Mouse (Mus musculus): ENCODE results near the gene Elmsan1.
A peak's percentile ranks its signal among the peaks of the same experiment; 100 is the strongest.

Gene Elmsan1

GRCm38 (mm10) chr12:84193642-84194399 is 24.9 kb downstream of the Elmsan1 start:
- peak; percentile 92 for DNase-seq (ENCODE audit: low read depth, low spot score)

GRCm38 (mm10) chr12:84192741-84193641 is 25.7 kb downstream of the Elmsan1 start:
- DNase-seq (ENCODE audit: low read depth, low spot score), result no peak

- no peak for DNase-seq (ENCODE audit: low read depth, low spot score)
Observed at GRCm38 (mm10) chr12:84192280-84192679, 26.4 kb downstream of the Elmsan1 start.

GRCm38 (mm10) chr12:84191770-84192169 is 26.9 kb downstream of the Elmsan1 start:
- no peak for DNase-seq (ENCODE audit: low read depth, low spot score)

- no peak for DNase-seq (ENCODE audit: low read depth, low spot score)
Observed at GRCm38 (mm10) chr12:84191190-84191589, 27.5 kb downstream of the Elmsan1 start.

- DNase-seq (ENCODE audit: low read depth, low spot score), result peak; percentile 90
Observed at GRCm38 (mm10) chr12:84190151-84190820, 28.4 kb downstream of the Elmsan1 start.

- peak; percentile 52 for DNase-seq (ENCODE audit: low read depth, low spot score)
Observed at GRCm38 (mm10) chr12:84188881-84189444, 29.7 kb downstream of the Elmsan1 start.

- DNase-seq (ENCODE audit: low read depth, low spot score), result no peak
Observed at GRCm38 (mm10) chr12:84187752-84188601, 30.7 kb downstream of the Elmsan1 start.

GRCm38 (mm10) chr12:84186950-84187349 is 31.7 kb downstream of the Elmsan1 start:
- no peak for DNase-seq (ENCODE audit: low read depth, low spot score)

- peak; percentile 70 for DNase-seq (ENCODE audit: low read depth, low spot score)
Observed at GRCm38 (mm10) chr12:84186536-84186935, 32.1 kb downstream of the Elmsan1 start.

GRCm38 (mm10) chr12:84185547-84185946 is 33.1 kb downstream of the Elmsan1 start:
- no peak for DNase-seq (ENCODE audit: low read depth, low spot score)

GRCm38 (mm10) chr12:84184979-84185378 is 33.7 kb downstream of the Elmsan1 start:
- DNase-seq (ENCODE audit: low read depth, low spot score), result no peak

- no peak for DNase-seq (ENCODE audit: low read depth, low spot score)
Observed at GRCm38 (mm10) chr12:84181999-84182398, 36.7 kb downstream of the Elmsan1 start.

- DNase-seq (ENCODE audit: low read depth, low spot score), result no peak
Observed at GRCm38 (mm10) chr12:84180701-84181435, 37.8 kb downstream of the Elmsan1 start.

- DNase-seq (ENCODE audit: low read depth, low spot score), result no peak
Observed at GRCm38 (mm10) chr12:84180090-84180489, 38.6 kb downstream of the Elmsan1 start.

- no peak for DNase-seq (ENCODE audit: low read depth, low spot score)
Observed at GRCm38 (mm10) chr12:84178652-84179445, 39.8 kb downstream of the Elmsan1 start.

GRCm38 (mm10) chr12:84178052-84178451 is 40.6 kb downstream of the Elmsan1 start:
- DNase-seq (ENCODE audit: low read depth, low spot score), result no peak

GRCm38 (mm10) chr12:84176886-84177765 is 41.6 kb downstream of the Elmsan1 start:
- DNase-seq (ENCODE audit: low read depth, low spot score), result no peak
